Mouse (Mus musculus) hindbrain, postnatal 0 days (tissue): ENCODE results near the gene Bbox1. TPM values are rescaled to one million over a fixed set of nuclear protein-coding genes. Genes with fewer than 3 reads are reported as not detected.

ENCODE experiments used
- ATAC-seq: fragments of 200-750 bp; cut with Nextera tagmentation; 2 replicates; pipeline ENCODE4 v1.8.0; 2017; ENCODE audit warnings: mild to moderate bottlenecking, moderate TSS enrichment, moderate library complexity
- DNase-seq: peaks from one replicate; pipeline ENCODE4 v3.0.0-alpha.2; 2015; ENCODE audit warnings: low spot score
- H3K27ac ChIP-seq: fragments of 300-500 bp; sonication (generic); 2 replicates; pipeline ENCODE4 v1.5.1; 2014; ENCODE audit warnings: mild to moderate bottlenecking
- H3K27me3 ChIP-seq: fragments of 300-500 bp; sonication (generic); 2 replicates; pipeline ENCODE4 v1.6.1; 2014; ENCODE audit warnings: low read length, mixed read lengths; ENCODE audit not compliant: insufficient read depth
- H3K36me3 ChIP-seq: fragments of 300-500 bp; sonication (generic); 2 replicates; pipeline ENCODE4 v1.6.1; 2014; ENCODE audit warnings: low read length, mixed read lengths; ENCODE audit not compliant: insufficient read depth
- H3K4me1 ChIP-seq: fragments of 300-500 bp; sonication (generic); 2 replicates; pipeline ENCODE4 v1.6.1; 2014; ENCODE audit warnings: antibody characterized with exemption, low read length, mixed read lengths; ENCODE audit not compliant: insufficient read depth
- H3K4me2 ChIP-seq: fragments of 300-500 bp; sonication (generic); 2 replicates; pipeline ENCODE4 v1.6.1; 2014; ENCODE audit warnings: low read depth, mild to moderate bottlenecking, low read length, moderate library complexity, mixed read lengths
- H3K4me3 ChIP-seq: fragments of 300-500 bp; sonication (generic); 2 replicates; pipeline ENCODE4 v1.5.1; 2014; ENCODE audit warnings: low read length
- H3K9ac ChIP-seq: fragments of 300-500 bp; sonication (generic); replicated peaks from 2 replicates; pipeline ENCODE4 v1.6.1; 2014; ENCODE audit warnings: mild to moderate bottlenecking, low read length, moderate library complexity, mixed read lengths
- H3K9me3 ChIP-seq: fragments of 300-500 bp; sonication (generic); 2 replicates; pipeline ENCODE4 v1.6.1; 2016; ENCODE audit warnings: low read length, mixed read lengths
- CTCF ChIP-seq: IDR thresholded peaks from 2 replicates; pipeline ENCODE4 v1.5.1; 2016; ENCODE audit warnings: antibody characterized with exemption, control low read depth, low read depth
- WGBS: fragments of 180-500 bp; shearing (Covaris S2); extraction: QIAGEN DNeasy Blood & Tissue Kit; methylation state at CpG from one replicate; pipeline ENCODE4 v1.1.7; 2014; 5-methylcytosine and 5-hydroxymethylcytosine counted together
- polyA plus RNA-seq: library from polyadenylated mRNA; unstranded; fragments of >200 nt; fragmentation: Nextera tagmentation; extraction: Ambion mirVana; gene quantifications from 2 replicates; pipeline ENCODE4 v1.2.1, GENCODE M21; 2015
- total RNA-seq: library from RNA; depleted of rRNA; stranded (reverse); fragments of >200 nt; gene quantifications from 2 replicates; pipeline ENCODE4 v1.2.3, GENCODE M21; 2014

Bbox1 gene
- total and polyA plus RNA-seq, 2 experiments from 2014 or later = 1.4 to 3.9 TPM

DNA sequence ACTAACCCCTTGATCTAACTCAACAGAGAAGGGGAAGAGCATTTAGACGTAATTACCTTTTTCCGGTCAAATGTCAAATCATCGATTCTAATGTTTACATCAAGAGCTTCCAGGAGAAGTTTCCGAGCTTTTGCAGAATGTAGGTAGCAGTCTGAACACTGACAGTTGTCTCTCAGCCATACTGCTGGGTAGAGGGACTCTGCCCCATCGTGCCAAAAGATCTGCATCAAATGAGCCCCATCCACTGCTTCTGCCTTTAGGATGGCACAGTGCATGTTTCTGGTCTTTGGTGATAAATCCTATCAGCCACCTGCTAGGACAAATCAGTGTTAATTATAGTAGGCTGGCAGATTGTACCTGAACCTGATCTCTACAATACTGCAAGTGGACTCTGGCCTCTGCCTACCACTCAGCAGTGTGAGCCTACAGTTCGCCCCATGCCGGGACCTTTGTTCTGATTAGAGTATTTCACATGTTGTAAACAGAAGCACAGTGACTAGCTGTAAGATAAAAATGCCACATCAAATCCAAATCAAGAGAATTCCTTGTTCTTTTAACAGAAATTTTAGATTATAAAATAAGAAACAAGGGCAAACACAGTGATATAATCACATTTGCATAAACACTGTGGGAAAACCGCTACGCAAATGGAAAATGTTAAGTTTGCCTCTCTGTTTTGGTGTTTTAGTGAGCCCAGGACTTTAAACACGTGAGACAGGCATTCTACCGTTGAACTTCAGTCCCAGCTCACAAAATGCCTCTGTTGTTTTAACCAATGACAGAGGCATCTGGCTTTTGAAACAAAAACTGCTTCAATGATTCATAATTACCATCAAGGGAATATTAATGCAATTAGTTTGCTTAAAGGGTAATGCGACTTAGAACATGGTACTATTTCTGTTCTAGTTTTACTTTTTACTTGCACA lies 8.7 kb downstream of the Bbox1 start:
- ATAC-seq = peak; percentile 45; the same call in 1 of the 2 replicates
- 82% methylated on average over 12 of the region's 12 CpGs for WGBS

DNA sequence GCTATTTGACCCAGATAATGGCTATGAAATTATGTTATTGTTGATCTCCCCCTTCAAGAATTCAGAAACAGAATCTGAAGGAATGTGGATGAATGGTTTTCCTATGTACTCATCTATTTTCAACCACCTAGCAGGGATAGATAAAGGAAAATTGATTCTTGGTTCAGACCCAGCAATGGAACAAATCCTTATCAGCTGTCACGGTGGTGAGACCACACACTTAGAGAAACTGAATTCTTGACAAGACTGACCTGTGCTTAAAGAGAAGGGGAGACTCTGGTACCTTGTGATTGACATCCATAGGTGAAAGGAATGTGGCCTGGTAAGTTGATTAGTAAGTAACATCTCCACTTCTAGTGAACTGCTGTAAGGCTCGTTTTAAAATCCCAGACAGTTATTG lies 12.1 kb downstream of the Bbox1 start:
- Histone ChIP-seq H3K27ac (no peak overlapping the region), H3K36me3 (no peaks in the 10 kb centered on the region), H3K9me3 (no peaks in the 10 kb centered on the region), H3K27me3 (no peaks in the 10 kb centered on the region), H3K4me3 (no peak overlapping the region), H3K9ac (no peak overlapping the region), H3K4me1 (no peaks in the 10 kb centered on the region), H3K4me2 (no peak overlapping the region)
- ATAC-seq (no peak), DNase-seq (no peak)
- TF ChIP-seq CTCF = no peak
- WGBS = 67% methylated on average over 2 of the region's 2 CpGs

More for the DNA sequence above, 8.7 kb downstream of the Bbox1 start:
- Histone ChIP-seq H3K36me3 (no peaks in the 10 kb centered on the region), H3K4me2 (no peak overlapping the region), H3K4me1 (no peaks in the 10 kb centered on the region), H3K27me3 (no peaks in the 10 kb centered on the region), H3K9me3 (no peaks in the 10 kb centered on the region), H3K9ac (no peak overlapping the region), H3K27ac (no peak overlapping the region), H3K4me3 (no peak overlapping the region)
- TF ChIP-seq CTCF = no peak
- peak; percentile 9 for DNase-seq

DNA sequence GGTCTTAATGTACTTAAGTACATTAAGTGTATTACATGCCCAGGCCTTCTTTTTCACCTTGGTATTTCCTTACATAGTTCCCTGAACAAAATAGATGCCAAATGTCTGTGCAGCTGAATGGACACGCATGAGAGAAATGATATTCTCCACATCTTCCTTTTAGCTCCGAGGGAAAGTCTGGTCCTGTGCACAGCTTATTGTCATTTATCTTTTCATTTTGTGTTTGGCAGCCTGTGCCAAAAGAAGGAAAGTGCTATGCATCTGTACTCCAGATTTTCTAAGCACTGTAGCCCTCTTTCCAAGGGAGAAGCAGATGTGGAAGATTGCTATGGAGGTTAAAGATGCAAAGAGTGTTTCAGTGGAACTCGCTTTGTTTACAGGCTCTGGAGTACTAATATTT lies 13.0 kb downstream of the Bbox1 start:
- Histone ChIP-seq H3K9ac (no peak overlapping the region), H3K4me2 (no peak overlapping the region), H3K4me1 (no peaks in the 10 kb centered on the region), H3K36me3 (no peaks in the 10 kb centered on the region), H3K27ac (no peak overlapping the region), H3K27me3 (no peaks in the 10 kb centered on the region), H3K9me3 (no peaks in the 10 kb centered on the region), H3K4me3 (no peak overlapping the region)
- 70% methylated on average over 3 of the region's 3 CpGs for WGBS
- ATAC-seq (no peak), DNase-seq (no peak)
- TF ChIP-seq CTCF = no peak

DNA sequence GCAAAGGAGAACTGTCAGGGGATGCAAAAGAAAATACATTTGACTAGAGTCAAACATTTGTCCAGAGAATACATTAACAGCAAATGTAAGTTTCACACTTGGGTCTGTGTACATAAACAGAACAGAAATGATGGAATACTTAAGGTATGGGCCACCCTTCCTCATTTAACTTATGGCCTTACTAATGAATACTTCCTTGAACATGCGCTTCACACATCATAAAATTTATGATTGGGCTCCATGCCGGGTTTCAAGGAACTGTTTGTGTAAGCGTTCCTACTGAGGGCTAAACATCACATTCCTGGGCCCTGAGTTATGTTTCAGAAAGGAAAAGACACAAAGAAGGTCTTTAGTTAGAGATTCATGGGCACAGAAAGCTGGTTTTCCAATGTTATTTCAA lies 19.4 kb downstream of the Bbox1 start:
- Histone ChIP-seq H3K9ac (no peak overlapping the region), H3K27me3 (no peaks in the 10 kb centered on the region), H3K36me3 (no peaks in the 10 kb centered on the region), H3K27ac (no peak overlapping the region), H3K4me3 (no peak overlapping the region), H3K9me3 (no peaks in the 10 kb centered on the region), H3K4me1 (no peaks in the 10 kb centered on the region), H3K4me2 (no peak overlapping the region)
- no peak for ATAC-seq
- WGBS = 85% methylated on average over 3 of the region's 3 CpGs
- no peak for TF ChIP-seq CTCF
- DNase-seq = no peak

DNA sequence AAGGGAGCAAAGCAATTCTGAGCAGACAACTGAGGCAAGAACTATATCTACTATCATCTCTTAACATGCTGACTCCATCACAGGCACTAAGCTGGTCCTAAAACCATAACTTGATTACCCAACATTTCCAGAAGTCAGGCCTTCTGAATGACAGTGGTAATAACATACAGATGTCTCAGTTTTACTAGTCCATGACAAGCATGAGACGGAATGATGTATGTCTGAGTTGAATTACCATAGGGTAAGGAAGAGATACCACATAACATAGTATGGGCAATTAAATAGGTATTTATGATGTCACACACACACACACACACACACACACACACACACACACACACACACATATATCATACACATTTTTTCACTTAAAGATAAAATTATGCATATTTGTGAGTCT lies 26.4 kb downstream of the Bbox1 start:
- Histone ChIP-seq H3K4me3 (no peak overlapping the region), H3K36me3 (no peaks in the 10 kb centered on the region), H3K27ac (no peak overlapping the region), H3K4me2 (no peak overlapping the region), H3K27me3 (no peaks in the 10 kb centered on the region), H3K4me1 (no peaks in the 10 kb centered on the region), H3K9me3 (no peaks in the 10 kb centered on the region), H3K9ac (no peak overlapping the region)
- no peak for TF ChIP-seq CTCF
- DNase-seq (no peak), ATAC-seq (no peak)
- WGBS = 96% methylated on average over 1 of the region's 1 CpGs

DNA sequence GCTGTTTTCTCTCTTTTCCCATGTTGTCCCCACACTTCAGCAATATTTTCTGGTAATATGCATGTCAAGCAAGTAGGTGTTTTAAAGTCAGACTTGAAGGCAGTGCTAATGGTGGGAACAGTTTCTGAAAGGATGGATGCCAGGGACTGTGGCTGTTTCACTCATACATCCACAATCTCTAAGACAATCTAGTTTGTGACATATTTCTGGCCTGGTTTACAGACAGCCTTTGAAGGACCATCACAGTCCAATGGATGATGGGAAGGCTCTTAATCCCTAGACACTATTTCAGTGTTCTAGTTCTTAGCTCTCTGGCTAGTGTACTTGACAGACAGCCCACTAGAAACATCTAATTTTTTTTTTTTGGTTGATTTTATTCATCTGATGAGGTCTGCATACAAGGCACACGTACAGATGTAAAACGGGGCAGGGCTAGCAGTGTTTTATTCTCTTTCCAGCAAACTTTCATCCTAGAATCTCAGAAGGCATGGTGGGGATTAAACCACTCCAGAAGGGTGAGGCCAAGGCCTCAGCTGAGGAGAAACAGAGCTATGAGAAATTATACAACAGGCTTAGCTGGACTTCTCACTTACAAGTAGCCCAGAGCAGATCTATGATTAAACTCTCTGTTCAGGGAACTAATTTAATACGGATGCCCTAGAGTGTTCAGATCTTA lies 28.4 kb downstream of the Bbox1 start:
- no peak for TF ChIP-seq CTCF
- H3K27me3 ChIP-seq = no peaks in the 10 kb centered on the region
- WGBS = 90% methylated on average over 3 of the region's 3 CpGs
- H3K9ac ChIP-seq = no peak overlapping the region
- H3K9me3 ChIP-seq = no peaks in the 10 kb centered on the region
- ATAC-seq (no peak), DNase-seq (no peak)
- no peaks in the 10 kb centered on the region for H3K4me1 ChIP-seq
- H3K36me3 ChIP-seq = no peaks in the 10 kb centered on the region
- no peak overlapping the region for H3K4me3 ChIP-seq
- H3K4me2 ChIP-seq = no peak overlapping the region
- no peak overlapping the region for H3K27ac ChIP-seq
